ENCODE assay signal across 8 mouse cellular contexts in genomic region chr12:104069620-104070019, GRCm38 (mm10). TPM values are rescaled to one million over a fixed set of nuclear protein-coding genes. Genes with fewer than 3 reads are reported as not detected.
A peak's percentile ranks its signal among the peaks of the same experiment; 100 is the strongest.
DNase-seq lines count a peak whose midpoint lies in the region; ATAC-seq and TF ChIP-seq lines count a peak whose summit lies in the region.

No protein-coding gene starts in this region.

- no peaks in the 10 kb centered on the region for H3K4me1 ChIP-seq in lung, embryonic 15.5 days

- H3K9ac ChIP-seq in lung, embryonic 15.5 days: no peak overlapping the region

- DNase-seq in adrenal gland, adult 2 months: peak; percentile 74
- DNase-seq in embryo, embryonic 11.5 days (ENCODE audit: low read depth, low spot score): peak; percentile 42
- peak; percentile 80 to 89 for DNase-seq in heart, postnatal 14 days
- DNase-seq in large intestine, adult 2 months (ENCODE audit: low read depth, low spot score): peak; percentile 21
- DNase-seq in ovary, postnatal 14 days (ENCODE audit: low spot score): peak; percentile 61
- peak; percentile 41 for DNase-seq in urinary bladder, adult 2 months (ENCODE audit: low spot score)

- H3K79me2 ChIP-seq in C2C12 (ENCODE audit: control insufficient read depth, insufficient read depth): no peaks in the 10 kb centered on the region

- intact Hi-C loops in heart, postnatal 14 days (cut with DNase I): loop anchor here (1.0 to 5.0 kb wide), 2 partner anchors 37 to 74 kb away; no protein-coding TSS in a partner anchor

- no peaks in the 10 kb centered on the region for H3K9me3 ChIP-seq in lung, embryonic 15.5 days

- H3ac ChIP-seq in C2C12 (ENCODE audit: control insufficient read depth, insufficient read length, low read depth): no peak overlapping the region

- no peak overlapping the region for H3K27ac ChIP-seq in lung, embryonic 15.5 days

- H3K36me3 ChIP-seq in C2C12 (ENCODE audit: control insufficient read depth, insufficient read depth): no peaks in the 10 kb centered on the region
- H3K36me3 ChIP-seq in lung, embryonic 15.5 days: no peaks in the 10 kb centered on the region

- H3K79me3 ChIP-seq in C2C12 (ENCODE audit: low read depth): no peaks in the 10 kb centered on the region

- WGBS in large intestine, adult 2 months: 2% methylated on average over 2 of the region's 2 CpGs
- WGBS in lung, embryonic 15.5 days: 8% methylated on average over 2 of the region's 2 CpGs

- peak; percentile 76 for TF ChIP-seq CTCF in C2C12 (IDR thresholded peaks at IDR 0.05; ENCODE audit: control insufficient read depth, insufficient read depth, insufficient read length)

- no peak overlapping the region for H3K4me3 ChIP-seq in C2C12 (ENCODE audit: insufficient read depth, poor library complexity, severe bottlenecking)
- no peak overlapping the region for H3K4me3 ChIP-seq in lung, embryonic 15.5 days

- H3K4me2 ChIP-seq in lung, embryonic 15.5 days: no peak overlapping the region

- ATAC-seq in lung, embryonic 15.5 days (ENCODE audit: borderline replicate concordance, extremely low read depth, low FRiP score, low TSS enrichment): peak; percentile 23; the same call in 1 of the 2 replicates

- H3K27me3 ChIP-seq in C2C12 (ENCODE audit: control insufficient read depth, insufficient read depth, insufficient read length): peaks cover 10% of the 10 kb centered on the region
- no peaks in the 10 kb centered on the region for H3K27me3 ChIP-seq in lung, embryonic 15.5 days

TF ChIP-seq in C2C12, 6 proteins besides CTCF, POLR2A, EP300 and RAD21:
- TF ChIP-seq MYOG (IDR thresholded peaks at IDR 0.05; ENCODE audit: control insufficient read depth, extremely low read depth, insufficient read length): no peak
- no peak for TF ChIP-seq MAX (IDR thresholded peaks at IDR 0.05)
- no peak for TF ChIP-seq FOSL1 (IDR thresholded peaks at IDR 0.05; ENCODE audit: insufficient read depth, low read length, poor library complexity, severe bottlenecking)
- no peak for TF ChIP-seq USF1 (IDR thresholded peaks at IDR 0.05; ENCODE audit: low read depth)
- TF ChIP-seq MYOD1 (IDR thresholded peaks at IDR 0.05; ENCODE audit: control insufficient read depth, insufficient read length, low read depth): no peak
- no peak for TF ChIP-seq CEBPB (IDR thresholded peaks at IDR 0.05; ENCODE audit: low read depth)

RNA-seq across cellular contexts. Expression of gene Serpina12, which starts 25.4 kb away (rescaled TPM):
- polyA plus RNA-seq in C2C12 (2012; fragmentation: generic; extraction: Trizol): not detected
- under 1 TPM; 0.21 to 0.66 TPM for total RNA-seq in adrenal gland, adult 2 months (2021)
- 0.03 TPM in 1 of 2 replicates, not detected in the other for polyA plus RNA-seq in adrenal gland, adult 2 months (2012; rRNA removed)
- not detected for total RNA-seq in heart, postnatal 14 days (2021)
- polyA plus RNA-seq in large intestine, adult 2 months (2012; rRNA removed): 0.02 TPM in 1 of 2 replicates, not detected in the other
- polyA plus RNA-seq in lung, embryonic 15.5 days (2015; fragmentation: Nextera tagmentation; extraction: Ambion mirVana): not detected in 2 replicates
- not detected in 2 replicates for polyA plus RNA-seq in urinary bladder, adult 2 months (2012; rRNA removed)

RNA-seq across cellular contexts. Expression of gene Serpina5, which starts 31.3 kb away (rescaled TPM):
- polyA plus RNA-seq in C2C12 (2012; fragmentation: generic; extraction: Trizol): not detected
- under 1 TPM in 1 of 2 experiments, not detected in 1; 0.75 TPM for total RNA-seq in adrenal gland, adult 2 months (2021)
- not detected in 2 replicates for polyA plus RNA-seq in adrenal gland, adult 2 months (2012; rRNA removed)
- total RNA-seq in heart, postnatal 14 days (2021): not detected
- polyA plus RNA-seq in large intestine, adult 2 months (2012; rRNA removed): not detected in 2 replicates
- 0.06 TPM in 1 of 2 replicates, not detected in the other for polyA plus RNA-seq in lung, embryonic 15.5 days (2015; fragmentation: Nextera tagmentation; extraction: Ambion mirVana)
- polyA plus RNA-seq in urinary bladder, adult 2 months (2012; rRNA removed): not detected in 2 replicates

RNA-seq across cellular contexts. Expression of gene Serpina3a, which starts 42.9 kb away (rescaled TPM):
- not detected for polyA plus RNA-seq in C2C12 (2012; fragmentation: generic; extraction: Trizol)
- total RNA-seq in adrenal gland, adult 2 months (2021): not detected
- polyA plus RNA-seq in adrenal gland, adult 2 months (2012; rRNA removed): not detected in 2 replicates
- total RNA-seq in heart, postnatal 14 days (2021): not detected
- not detected in 2 replicates for polyA plus RNA-seq in large intestine, adult 2 months (2012; rRNA removed)
- not detected in 2 replicates for polyA plus RNA-seq in lung, embryonic 15.5 days (2015; fragmentation: Nextera tagmentation; extraction: Ambion mirVana)
- not detected in 2 replicates for polyA plus RNA-seq in urinary bladder, adult 2 months (2012; rRNA removed)

RNA-seq across cellular contexts. Expression of gene Serpina9, which starts 56.1 kb away (rescaled TPM):
- polyA plus RNA-seq in C2C12 (2012; fragmentation: generic; extraction: Trizol): 0.01 TPM
- total RNA-seq in adrenal gland, adult 2 months (2021): not detected
- not detected in 2 replicates for polyA plus RNA-seq in adrenal gland, adult 2 months (2012; rRNA removed)
- under 1 TPM in 1 of 2 experiments, not detected in 1; 0.07 TPM for total RNA-seq in heart, postnatal 14 days (2021)
- polyA plus RNA-seq in large intestine, adult 2 months (2012; rRNA removed): 0.08 and 0.10 TPM in 2 replicates
- 0.24 and 0.32 TPM in 2 replicates for polyA plus RNA-seq in lung, embryonic 15.5 days (2015; fragmentation: Nextera tagmentation; extraction: Ambion mirVana)
- polyA plus RNA-seq in urinary bladder, adult 2 months (2012; rRNA removed): 0.01 TPM in 1 of 2 replicates, not detected in the other

RNA-seq across cellular contexts. Expression of gene Serpina3b, which starts 58.2 kb away (rescaled TPM):
- polyA plus RNA-seq in C2C12 (2012; fragmentation: generic; extraction: Trizol): not detected
- total RNA-seq in adrenal gland, adult 2 months (2021): 1 to 10 TPM in 1 of 2 experiments, not detected in 1; 1.7 TPM
- polyA plus RNA-seq in adrenal gland, adult 2 months (2012; rRNA removed): 0.35 TPM in 1 of 2 replicates, not detected in the other
- total RNA-seq in heart, postnatal 14 days (2021): not detected
- not detected in 2 replicates for polyA plus RNA-seq in large intestine, adult 2 months (2012; rRNA removed)
- not detected in 2 replicates for polyA plus RNA-seq in lung, embryonic 15.5 days (2015; fragmentation: Nextera tagmentation; extraction: Ambion mirVana)
- 0.84 and 1.7 TPM in 2 replicates for polyA plus RNA-seq in urinary bladder, adult 2 months (2012; rRNA removed)

Comparison
In these comparisons a context has a peak if more than half of its experiments do, and no peak if none do; other contexts are left out.
1. DNase-seq: peak in every context shown above with its lines; median percentile 84 in heart, postnatal 14 days; 74 in adrenal gland, adult 2 months; 61 in ovary, postnatal 14 days; 42 in embryo, embryonic 11.5 days; 41 in urinary bladder, adult 2 months; 21 in large intestine, adult 2 months.